Mouse (Mus musculus) limb, embryonic 15.5 days (tissue): Measurements from ENCODE around the gene Haus6. TPM values are rescaled to one million over a fixed set of nuclear protein-coding genes. Genes with fewer than 3 reads are reported as not detected.
A peak's percentile ranks its signal among the peaks of the same experiment; 100 is the strongest.

Experiments
- ATAC-seq: fragments of 200-750 bp; cut with Nextera tagmentation; 2 replicates; pipeline ENCODE4 v1.8.0; 2017; ENCODE audit warnings: low read depth, moderate TSS enrichment; ENCODE audit not compliant: insufficient number of reproducible peaks, low FRiP score, low TSS enrichment
- H3K27ac ChIP-seq: fragments of 300-500 bp; sonication (generic); 2 replicates; pipeline ENCODE4 v1.5.1; 2015; ENCODE audit warnings: moderate library complexity, mild to moderate bottlenecking, inconsistent platforms
- H3K27me3 ChIP-seq: fragments of 300-500 bp; sonication (generic); 2 replicates; pipeline ENCODE4 v1.6.1; 2015; ENCODE audit warnings: inconsistent platforms
- H3K36me3 ChIP-seq: fragments of 300-500 bp; sonication (generic); 2 replicates; pipeline ENCODE4 v1.6.1; 2015; ENCODE audit warnings: inconsistent platforms
- H3K4me1 ChIP-seq: fragments of 300-500 bp; sonication (generic); 2 replicates; pipeline ENCODE4 v1.6.1; 2015; ENCODE audit warnings: inconsistent platforms
- H3K4me2 ChIP-seq: fragments of 300-500 bp; sonication (generic); 2 replicates; pipeline ENCODE4 v1.6.1; 2015; ENCODE audit warnings: mild to moderate bottlenecking, inconsistent platforms
- H3K4me3 ChIP-seq: fragments of 300-500 bp; sonication (generic); 2 replicates; pipeline ENCODE4 v1.5.1; 2015; ENCODE audit warnings: mild to moderate bottlenecking, inconsistent platforms
- H3K9ac ChIP-seq: fragments of 300-500 bp; sonication (generic); 2 replicates; pipeline ENCODE4 v1.6.1; 2015; ENCODE audit warnings: inconsistent platforms
- H3K9me3 ChIP-seq: fragments of 300-500 bp; sonication (generic); 2 replicates; pipeline ENCODE4 v1.6.1; 2016; ENCODE audit warnings: inconsistent platforms
- WGBS: fragments of 180-500 bp; shearing (Covaris S2); methylation state at CpG from one replicate; pipeline ENCODE4 v1.1.7; 2015; 5-methylcytosine and 5-hydroxymethylcytosine counted together
- polyA plus RNA-seq: library from polyadenylated mRNA; unstranded; fragments of >200 nt; fragmentation: Nextera tagmentation; extraction: Ambion mirVana; gene quantifications from 2 replicates; pipeline ENCODE4 v1.2.1, GENCODE M21; 2015

Gene Haus6
- polyA plus RNA-seq, 1 experiment from 2014 or later, result 14.8 TPM

DNA sequence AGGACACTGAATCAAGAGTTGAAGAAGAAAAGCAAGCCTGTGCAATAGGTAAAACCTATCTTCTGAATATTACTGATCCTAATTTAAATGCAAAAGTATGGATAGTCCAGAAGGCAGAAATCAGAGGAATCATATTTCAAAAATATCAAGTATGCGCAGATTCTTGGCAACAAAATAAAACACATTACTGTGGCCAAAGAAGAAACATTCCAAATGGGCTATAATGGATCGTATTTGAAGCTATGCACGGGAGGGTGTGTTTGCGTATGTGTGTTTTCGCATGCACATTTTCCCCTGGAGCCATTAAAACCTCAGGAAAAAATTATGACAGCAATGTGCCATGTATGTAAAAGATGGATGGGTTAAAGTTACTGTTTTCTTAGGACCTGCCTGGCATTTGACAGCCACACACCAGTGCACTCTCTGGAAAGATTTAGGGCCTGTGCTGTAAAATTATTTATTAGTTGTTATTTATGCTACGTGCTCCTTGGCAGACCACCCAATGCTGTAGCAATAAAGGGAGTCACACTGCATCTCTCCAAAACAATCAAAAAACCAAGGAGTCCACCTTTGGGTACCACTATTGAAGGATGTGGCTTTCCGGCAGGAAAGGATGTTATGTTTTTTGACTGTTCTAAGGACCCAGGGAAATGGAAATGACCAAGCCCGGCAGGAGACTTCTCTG is 78.3 kb downstream of the Haus6 start:
- 27% methylated on average over 8 of the region's 8 CpGs for WGBS
- Histone ChIP-seq H3K9ac (no peak overlapping the region), H3K36me3 (no peaks in the 10 kb centered on the region), H3K27ac (peak overlapping the region; percentile 29), H3K9me3 (no peaks in the 10 kb centered on the region), H3K4me2 (no peak overlapping the region), H3K4me1 (peaks cover 14% of the 10 kb centered on the region), H3K27me3 (no peaks in the 10 kb centered on the region), H3K4me3 (no peak overlapping the region)
- ATAC-seq, result no peak

DNA sequence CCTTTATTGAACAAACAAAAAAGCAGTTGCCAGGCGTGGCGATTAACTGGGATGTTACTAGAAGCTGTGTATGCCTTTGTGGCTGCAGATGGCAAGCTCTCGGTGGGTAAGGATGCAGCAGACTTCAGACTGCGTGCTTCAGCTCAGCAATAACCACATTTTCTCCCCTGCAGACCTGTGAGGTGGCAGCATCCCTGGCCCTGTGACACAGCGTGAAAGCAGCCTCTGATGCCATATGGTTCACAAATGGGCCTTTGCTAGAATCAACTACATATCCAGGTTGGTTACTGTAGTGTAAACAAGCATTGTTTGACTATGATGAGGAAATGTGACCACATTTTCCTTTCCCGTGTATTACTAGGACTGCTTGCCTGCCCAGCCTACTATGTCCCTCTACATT is 82.7 kb downstream of the Haus6 start:
- ATAC-seq, result no peak
- H3K27ac ChIP-seq, result no peak overlapping the region
- no peak overlapping the region for H3K4me2 ChIP-seq
- 68% methylated on average over 6 of the region's 6 CpGs for WGBS
- H3K9ac ChIP-seq, result no peak overlapping the region
- H3K9me3 ChIP-seq, result no peaks in the 10 kb centered on the region
- no peak overlapping the region for H3K4me3 ChIP-seq
- H3K36me3 ChIP-seq, result no peaks in the 10 kb centered on the region
- H3K27me3 ChIP-seq, result no peaks in the 10 kb centered on the region
- peaks cover 38% of the 10 kb centered on the region for H3K4me1 ChIP-seq

Other genes starting within 250 kb of the Haus6 start
- 0.17 and 0.65 TPM in 2 replicates for gene Saxo1, start 53.7 kb downstream of the Haus6 start, polyA plus RNA-seq
- 75.4 and 95.2 TPM in 2 replicates for gene Rraga, start 36.4 kb downstream of the Haus6 start, polyA plus RNA-seq
- 75.0 and 76.2 TPM in 2 replicates for gene Plin2, start 58.0 kb upstream of the Haus6 start, polyA plus RNA-seq
- 6.8 and 7.7 TPM in 2 replicates for gene Dennd4c, start 136.5 kb upstream of the Haus6 start, polyA plus RNA-seq
- 673 and 748 TPM in 2 replicates for gene Rps6, start 245.4 kb upstream of the Haus6 start, polyA plus RNA-seq